Mouse (Mus musculus): Measurements from ENCODE around the gene Gm1553. TPM values are rescaled to one million over a fixed set of nuclear protein-coding genes. Genes with fewer than 3 reads are reported as not detected.

Gm1553 gene
- polyA plus RNA-seq (2014; fragmentation: Nextera tagmentation; extraction: Ambion mirVana) = not detected in 2 replicates

DNA sequence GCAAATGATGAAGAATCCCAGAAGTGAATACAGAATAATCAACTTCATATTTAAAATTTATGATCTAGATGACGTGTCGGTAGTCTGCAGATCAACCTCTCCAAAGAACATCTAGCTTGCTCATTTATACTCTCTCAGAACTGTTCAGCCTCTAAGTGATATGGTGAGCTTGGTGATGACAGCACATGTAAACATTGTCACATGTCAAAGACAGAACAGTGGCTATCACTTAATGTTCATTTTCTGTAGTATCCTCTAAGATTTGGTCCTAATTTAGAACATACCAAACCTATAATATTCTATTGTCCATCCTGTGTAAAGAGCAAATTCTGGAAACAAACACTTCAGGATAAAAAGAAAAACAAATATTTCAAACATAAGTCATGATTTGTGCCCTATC, at the start of gene Gm1553:
Gene Gm1553 (minus strand): TSS at position 101 of the 400 bp plus-strand sequence.
- Histone ChIP-seq H3K4me1 (ENCODE audit: control insufficient read depth, insufficient read depth, low read length) (no peaks in the 10 kb centered on the region), H3K4me3 (replicated peaks; ENCODE audit: low read depth, low read length) (no peak within 1 kb of the TSS), H3K9me3 (ENCODE audit: control insufficient read depth, low read length) (no peaks in the 10 kb centered on the region), H3K9ac (replicated peaks; ENCODE audit: low read length) (no peak within 1 kb of the TSS), H3K36me3 (ENCODE audit: control insufficient read depth, insufficient read depth, low read length) (no peaks in the 10 kb centered on the region), H3K27ac (replicated peaks; ENCODE audit: low read depth, low read length) (no peak within 1 kb of the TSS), H3K27me3 (ENCODE audit: control insufficient read depth, insufficient read depth, low read length) (no peaks in the 10 kb centered on the region), H3K4me2 (ENCODE audit: low read length) (no peak within 1 kb of the TSS)
- DNase-seq (no peak), ATAC-seq (ENCODE audit: low FRiP score, low TSS enrichment) (no peak)
- WGBS = 94% methylated on average over 2 of the region's 2 CpGs

Other genes starting within 250 kb of the Gm1553 start
- gene 4932415D10Rik, start 176.0 kb downstream of the Gm1553 start, polyA plus RNA-seq (2014; fragmentation: Nextera tagmentation; extraction: Ambion mirVana) = not detected in 2 replicates
- 13.7 and 14.4 TPM in 2 replicates for gene Gm4924, start 138.4 kb downstream of the Gm1553 start, polyA plus RNA-seq (2014; fragmentation: Nextera tagmentation; extraction: Ambion mirVana)
- gene 1190007I07Rik, start 130.6 kb upstream of the Gm1553 start, polyA plus RNA-seq (2014; fragmentation: Nextera tagmentation; extraction: Ambion mirVana) = 39.9 and 50.7 TPM in 2 replicates
- 140 and 204 TPM in 2 replicates for gene Tdg, start 137.2 kb upstream of the Gm1553 start, polyA plus RNA-seq (2014; fragmentation: Nextera tagmentation; extraction: Ambion mirVana)
- 0.77 and 1.3 TPM in 2 replicates for gene Glt8d2, start 198.0 kb upstream of the Gm1553 start, polyA plus RNA-seq (2014; fragmentation: Nextera tagmentation; extraction: Ambion mirVana)
- gene Hcfc2, start 203.5 kb upstream of the Gm1553 start, polyA plus RNA-seq (2014; fragmentation: Nextera tagmentation; extraction: Ambion mirVana) = 40.6 and 42.6 TPM in 2 replicates